Mouse (Mus musculus) forebrain, postnatal 0 days (tissue): Measurements from ENCODE around the gene Krt80. TPM values are rescaled to one million over a fixed set of nuclear protein-coding genes. Genes with fewer than 3 reads are reported as not detected.

Source experiments
- ATAC-seq: fragments of 200-750 bp; cut with Nextera tagmentation; 2 replicates; pipeline ENCODE4 v1.8.0; 2017; ENCODE audit warnings: mild to moderate bottlenecking, moderate library complexity
- DNase-seq: peaks from one replicate; pipeline ENCODE4 v3.0.0-alpha.2; 2015
- H3K27ac ChIP-seq: fragments of 300-500 bp; sonication (generic); 2 replicates; pipeline ENCODE4 v1.5.1; 2014; ENCODE audit warnings: low read depth, mild to moderate bottlenecking, antibody characterized with exemption, low read length, moderate library complexity, mixed read lengths
- H3K27me3 ChIP-seq: fragments of 300-500 bp; sonication (generic); 2 replicates; pipeline ENCODE4 v1.6.1; 2014; ENCODE audit warnings: mild to moderate bottlenecking, low read length, mixed read lengths; ENCODE audit not compliant: insufficient read depth
- H3K36me3 ChIP-seq: fragments of 300-500 bp; sonication (generic); 2 replicates; pipeline ENCODE4 v1.6.1; 2014; ENCODE audit warnings: mild to moderate bottlenecking, moderate library complexity; ENCODE audit not compliant: insufficient read depth
- H3K4me1 ChIP-seq: fragments of 300-500 bp; sonication (generic); 2 replicates; pipeline ENCODE4 v1.6.1; 2014; ENCODE audit warnings: antibody characterized with exemption; ENCODE audit not compliant: insufficient read depth
- H3K4me2 ChIP-seq: fragments of 300-500 bp; sonication (generic); 2 replicates; pipeline ENCODE4 v1.6.1; 2014; ENCODE audit warnings: low read depth, mild to moderate bottlenecking, moderate library complexity
- H3K4me3 ChIP-seq: fragments of 300-500 bp; sonication (generic); 2 replicates; pipeline ENCODE4 v1.5.1; 2014; ENCODE audit warnings: low read depth, low read length, mixed read lengths
- H3K9ac ChIP-seq: fragments of 300-500 bp; sonication (generic); 2 replicates; pipeline ENCODE4 v1.6.1; 2014; ENCODE audit warnings: mild to moderate bottlenecking
- H3K9me3 ChIP-seq: fragments of 300-500 bp; sonication (generic); 2 replicates; pipeline ENCODE4 v1.6.1; 2016; ENCODE audit warnings: low read length
- CTCF ChIP-seq: sonication (generic); IDR thresholded peaks from 2 replicates; pipeline ENCODE4 v1.5.1; 2016; ENCODE audit warnings: antibody characterized with exemption, control low read depth, low read depth
- WGBS: fragments of 180-500 bp; shearing (Covaris S2); extraction: QIAGEN DNeasy Blood & Tissue Kit; methylation state at CpG from one replicate; pipeline ENCODE4 v1.1.7; 2014; 5-methylcytosine and 5-hydroxymethylcytosine counted together
- polyA plus RNA-seq: library from polyadenylated mRNA; unstranded; fragments of >200 nt; fragmentation: Nextera tagmentation; extraction: Ambion mirVana; gene quantifications from 2 replicates; pipeline ENCODE4 v1.2.1, GENCODE M21; 2015
- total RNA-seq: library from RNA; depleted of rRNA; stranded (reverse); fragments of >200 nt; gene quantifications from 2 replicates; pipeline ENCODE4 v1.2.3, GENCODE M21; 2014

Gene Krt80
- total and polyA plus RNA-seq, 2 experiments from 2014 or later, result 0.16 to 0.29 TPM

GRCm38 (mm10) chr15:101368502-101369381 lies 1.2 kb downstream of the Krt80 start:
- Histone ChIP-seq H3K4me2 (no peak overlapping the region), H3K9ac (no peak overlapping the region), H3K27me3 (no peaks in the 10 kb centered on the region), H3K27ac (no peak overlapping the region), H3K9me3 (no peaks in the 10 kb centered on the region), H3K4me1 (0 out of 2 replicates have a peak, but pooled peaks cover under 1% of the 10 kb centered on the region), H3K4me3 (no peak overlapping the region), H3K36me3 (no peaks in the 10 kb centered on the region)
- DNase-seq (no peak), ATAC-seq (no peak)
- no peak for TF ChIP-seq CTCF
- 73% methylated on average over 11 of the region's 11 CpGs for WGBS

- H3K27me3 ChIP-seq, result no peaks in the 10 kb centered on the region
- no peak overlapping the region for H3K9ac ChIP-seq
- no peak overlapping the region for H3K4me3 ChIP-seq
- H3K27ac ChIP-seq, result no peak overlapping the region
- ATAC-seq (no peak), DNase-seq (no peak)
- H3K4me2 ChIP-seq, result no peak overlapping the region
- H3K4me1 ChIP-seq, result no peaks in the 10 kb centered on the region
- H3K9me3 ChIP-seq, result no peaks in the 10 kb centered on the region
- no peak for TF ChIP-seq CTCF
- 65% methylated on average over 6 of the region's 6 CpGs for WGBS
- H3K36me3 ChIP-seq, result no peaks in the 10 kb centered on the region
Observed at GRCm38 (mm10) chr15:101368015-101368414, 1.9 kb downstream of the Krt80 start.

GRCm38 (mm10) chr15:101367497-101367896 lies 2.5 kb downstream of the Krt80 start:
- H3K4me1 ChIP-seq, result no peaks in the 10 kb centered on the region
- WGBS, result 78% methylated on average over 8 of the region's 8 CpGs
- no peaks in the 10 kb centered on the region for H3K9me3 ChIP-seq
- DNase-seq, result no peak
- no peak overlapping the region for H3K27ac ChIP-seq
- ATAC-seq, result no peak
- no peaks in the 10 kb centered on the region for H3K36me3 ChIP-seq
- no peak overlapping the region for H3K4me3 ChIP-seq
- H3K4me2 ChIP-seq, result no peak overlapping the region
- no peaks in the 10 kb centered on the region for H3K27me3 ChIP-seq
- TF ChIP-seq CTCF, result no peak
- H3K9ac ChIP-seq, result no peak overlapping the region

- Histone ChIP-seq H3K36me3 (no peaks in the 10 kb centered on the region), H3K9ac (no peak overlapping the region), H3K9me3 (no peaks in the 10 kb centered on the region), H3K27me3 (no peaks in the 10 kb centered on the region), H3K4me1 (no peaks in the 10 kb centered on the region), H3K27ac (no peak overlapping the region), H3K4me3 (no peak overlapping the region), H3K4me2 (no peak overlapping the region)
- ATAC-seq, result no peak
- no peak for TF ChIP-seq CTCF
- WGBS, result 35% methylated on average over 2 of the region's 2 CpGs
- no peak for DNase-seq
Observed at GRCm38 (mm10) chr15:101366926-101367325, 3.0 kb downstream of the Krt80 start.

- no peaks in the 10 kb centered on the region for H3K27me3 ChIP-seq
- no peaks in the 10 kb centered on the region for H3K4me1 ChIP-seq
- 27% methylated on average over 3 of the region's 3 CpGs for WGBS
- no peak for TF ChIP-seq CTCF
- H3K36me3 ChIP-seq, result no peaks in the 10 kb centered on the region
- H3K4me3 ChIP-seq, result no peak overlapping the region
- H3K9ac ChIP-seq, result no peak overlapping the region
- DNase-seq, result no peak
- no peak for ATAC-seq
- no peak overlapping the region for H3K27ac ChIP-seq
- H3K4me2 ChIP-seq, result no peak overlapping the region
- H3K9me3 ChIP-seq, result no peaks in the 10 kb centered on the region
Observed at GRCm38 (mm10) chr15:101366482-101366881, 3.5 kb downstream of the Krt80 start.

GRCm38 (mm10) chr15:101365721-101366120 lies 4.2 kb downstream of the Krt80 start:
- Histone ChIP-seq H3K4me1 (no peaks in the 10 kb centered on the region), H3K9ac (no peak overlapping the region), H3K4me3 (no peak overlapping the region), H3K4me2 (no peak overlapping the region), H3K27ac (no peak overlapping the region), H3K27me3 (no peaks in the 10 kb centered on the region), H3K36me3 (no peaks in the 10 kb centered on the region), H3K9me3 (no peaks in the 10 kb centered on the region)
- ATAC-seq, result no peak
- TF ChIP-seq CTCF, result no peak
- DNase-seq, result no peak
- WGBS, result 74% methylated on average over 4 of the region's 4 CpGs

- Histone ChIP-seq H3K36me3 (no peaks in the 10 kb centered on the region), H3K4me3 (no peak overlapping the region), H3K4me2 (no peak overlapping the region), H3K4me1 (no peaks in the 10 kb centered on the region), H3K9ac (no peak overlapping the region), H3K27ac (no peak overlapping the region), H3K9me3 (no peaks in the 10 kb centered on the region), H3K27me3 (no peaks in the 10 kb centered on the region)
- DNase-seq, result no peak
- WGBS, result 75% methylated on average over 7 of the region's 7 CpGs
- ATAC-seq, result no peak
- TF ChIP-seq CTCF, result no peak
Observed at GRCm38 (mm10) chr15:101364891-101365671, 4.9 kb downstream of the Krt80 start.
